Mouse (Mus musculus) lung, postnatal 0 days (tissue): Measurements from ENCODE around the gene Klc2.

Experiments
- CTCF ChIP-seq: IDR thresholded peaks from 2 replicates; pipeline ENCODE4 v1.5.1; 2016; ENCODE audit warnings: antibody characterized with exemption, mild to moderate bottlenecking
- EP300 ChIP-seq: IDR thresholded peaks from 2 replicates; pipeline ENCODE4 v1.6.1; 2016; ENCODE audit warnings: antibody characterized with exemption, mild to moderate bottlenecking, control low read depth

GRCm38 (mm10) chr19:5122492-5122891 lies 4.1 kb upstream of the Klc2 start:
- TF ChIP-seq CTCF: no peak
- TF ChIP-seq EP300: no peak
